Mouse (Mus musculus) thymus, postnatal 25 days (tissue): ENCODE results near the gene Asap2.
A peak's percentile ranks its signal among the peaks of the same experiment; 100 is the strongest.

ENCODE experiments used
- DNase-seq: peaks from one replicate; pipeline ENCODE4 v3.0.0; 2022

Gene Asap2

GRCm38 (mm10) chr12:21268083-21268616 lies 277.9 kb downstream of the Asap2 start:
- DNase-seq, result no peak

GRCm38 (mm10) chr12:21274446-21274845 lies 284.2 kb downstream of the Asap2 start:
- no peak for DNase-seq

GRCm38 (mm10) chr12:21277352-21277864 lies 287.1 kb downstream of the Asap2 start:
- no peak for DNase-seq

GRCm38 (mm10) chr12:21284761-21285441 lies 294.6 kb downstream of the Asap2 start, which contains the start of gene Cpsf3:
Gene Cpsf3 (plus strand): TSS chr12:21285391.
- peak; percentile 5 for DNase-seq

GRCm38 (mm10) chr12:21285508-21286242 lies 295.4 kb downstream of the Asap2 start:
- no peak for DNase-seq

- DNase-seq, result peak; percentile 98
These were observed 296.0 kb downstream of the Asap2 start, which contains the start of gene Itgb1bp1 for GRCm38 (mm10) chr12:21286243-21286622. Gene Itgb1bp1 (minus strand): TSS chr12:21286284.

GRCm38 (mm10) chr12:21286712-21287650 lies 296.7 kb downstream of the Asap2 start:
- peak; percentile 29 for DNase-seq

- no peak for DNase-seq
These were observed 298.6 kb downstream of the Asap2 start for GRCm38 (mm10) chr12:21288716-21289395.

- no peak for DNase-seq
These were observed 299.4 kb downstream of the Asap2 start for GRCm38 (mm10) chr12:21289651-21290050.

GRCm38 (mm10) chr12:21298856-21299255 lies 308.6 kb downstream of the Asap2 start:
- no peak for DNase-seq

GRCm38 (mm10) chr12:21301324-21301723 lies 311.1 kb downstream of the Asap2 start:
- DNase-seq, result no peak

GRCm38 (mm10) chr12:21301932-21302331 lies 311.7 kb downstream of the Asap2 start:
- DNase-seq, result no peak

GRCm38 (mm10) chr12:21302361-21302783 lies 312.1 kb downstream of the Asap2 start:
- no peak for DNase-seq

- DNase-seq, result no peak
These were observed 315.5 kb downstream of the Asap2 start for GRCm38 (mm10) chr12:21305741-21306140.

- no peak for DNase-seq
These were observed 316.5 kb downstream of the Asap2 start for GRCm38 (mm10) chr12:21306721-21307120.

GRCm38 (mm10) chr12:21312201-21312600 lies 321.9 kb downstream of the Asap2 start:
- no peak for DNase-seq

GRCm38 (mm10) chr12:21315923-21316868 lies 325.9 kb downstream of the Asap2 start, which contains the start of gene Iah1:
Gene Iah1 (plus strand): TSS chr12:21316389.
- peak; percentile 93 for DNase-seq

- DNase-seq, result no peak
These were observed 326.6 kb downstream of the Asap2 start for GRCm38 (mm10) chr12:21316869-21317265.

GRCm38 (mm10) chr12:21318143-21318895 lies 328.1 kb downstream of the Asap2 start:
- peak; percentile 84 for DNase-seq
